Mouse (Mus musculus) MEL (cell line): ENCODE results near the gene Rab12. TPM values are rescaled to one million over a fixed set of nuclear protein-coding genes. Genes with fewer than 3 reads are reported as not detected.

Experiments used
- DNase-seq: peaks from one replicate; pipeline ENCODE4 v3.0.0; 2011; ENCODE audit warnings: low read depth, low spot score
- H3K27ac ChIP-seq: 2 replicates; pipeline ENCODE4 v1.5.1; 2012; ENCODE audit warnings: low read depth, mild to moderate bottlenecking, control low read depth, low read length, moderate library complexity; ENCODE audit not compliant: control insufficient read depth
- H3K27me3 ChIP-seq, 2 experiments: fragments of 150-350 bp in 1 of 2; sonication (generic) in 1 of 2; 2 replicates each; pipeline ENCODE4 v1.6.1; 2012; ENCODE audit warnings: low read length in 2 of 2, mild to moderate bottlenecking in 2 of 2, improper control_type of control experiment in 1 of 2, moderate library complexity in 1 of 2; ENCODE audit not compliant: insufficient read depth in 2 of 2, control insufficient read depth in 1 of 2
- H3K36me3 ChIP-seq, 2 experiments: 2 replicates each; pipeline ENCODE4 v1.6.1; 2012 to 2014; ENCODE audit warnings: low read length in 2 of 2, improper control_type of control experiment in 1 of 2, inconsistent platforms in 1 of 2, mild to moderate bottlenecking in 1 of 2; ENCODE audit not compliant: insufficient read depth in 2 of 2, control insufficient read depth in 1 of 2
- H3K4me1 ChIP-seq, 2 experiments: fragments of 150-350 bp in 1 of 2; sonication (generic) in 1 of 2; 2 replicates each; pipeline ENCODE4 v1.6.1; 2012; ENCODE audit warnings: low read length in 2 of 2, improper control_type of control experiment in 1 of 2, mild to moderate bottlenecking in 1 of 2; ENCODE audit not compliant: insufficient read depth in 2 of 2, control insufficient read depth in 1 of 2
- H3K4me3 ChIP-seq, 2 experiments: fragments of 150-350 bp in 1 of 2; sonication (generic) in 1 of 2; 2 replicates each; pipeline ENCODE4 v1.5.1; 2012; ENCODE audit warnings: low read depth in 2 of 2, low read length in 2 of 2, mild to moderate bottlenecking in 2 of 2, moderate library complexity in 2 of 2, control low read depth in 1 of 2, improper control_type of control experiment in 1 of 2; ENCODE audit not compliant: control insufficient read depth in 1 of 2, insufficient read depth in 1 of 2
- H3K79me2 ChIP-seq: 2 replicates; pipeline ENCODE4 v1.6.1; 2012; ENCODE audit warnings: mild to moderate bottlenecking, low read length, moderate library complexity; ENCODE audit not compliant: control insufficient read depth, poor library complexity, insufficient read depth
- H3K9ac ChIP-seq: 2 replicates; pipeline ENCODE4 v1.6.1; 2012; ENCODE audit warnings: low read depth, mild to moderate bottlenecking, control low read depth, low read length, moderate library complexity; ENCODE audit not compliant: control insufficient read depth, poor library complexity, severe bottlenecking
- H3K9me3 ChIP-seq: fragments of 150-350 bp; sonication (generic); replicated peaks from 2 replicates; pipeline ENCODE4 v1.6.1; 2012; ENCODE audit warnings: mild to moderate bottlenecking, low read length, improper control_type of control experiment, moderate library complexity; ENCODE audit not compliant: insufficient read depth
- CHD1 ChIP-seq: IDR thresholded peaks from 2 replicates; pipeline ENCODE4 v1.6.1; 2012; ENCODE audit warnings: low read depth, mild to moderate bottlenecking, inconsistent platforms, low read length, improper control_type of control experiment
- CTCF ChIP-seq, 3 experiments: IDR thresholded peaks in 2 of 3; conservative IDR thresholded peaks in 1 of 3; 2 replicates each; pipeline ENCODE4 v1.5.1; 2011 to 2012; ENCODE audit warnings: low read length in 3 of 3, low read depth in 2 of 3, mild to moderate bottlenecking in 2 of 3, improper control_type of control experiment in 1 of 3, inconsistent platforms in 1 of 3, mixed read lengths in 1 of 3, moderate library complexity in 1 of 3; ENCODE audit not compliant: control insufficient read depth in 1 of 3, insufficient read depth in 1 of 3, poor library complexity in 1 of 3, severe bottlenecking in 1 of 3
- GABPA ChIP-seq: IDR thresholded peaks from 2 replicates; pipeline ENCODE4 v1.6.1; 2012; ENCODE audit warnings: low read depth, mild to moderate bottlenecking, inconsistent platforms, low read length, improper control_type of control experiment, moderate library complexity
- HCFC1 ChIP-seq: IDR thresholded peaks from 2 replicates; pipeline ENCODE4 v1.6.1; 2012; ENCODE audit warnings: low read depth, mild to moderate bottlenecking, inconsistent platforms, low read length, improper control_type of control experiment, moderate library complexity
- JUND ChIP-seq: IDR thresholded peaks from 2 replicates; pipeline ENCODE4 v1.6.1; 2011; ENCODE audit warnings: low read depth, mild to moderate bottlenecking, improper control_type of control experiment, low read length
- KAT2A ChIP-seq: conservative IDR thresholded peaks from 2 replicates; pipeline ENCODE4 v1.6.1; 2012; ENCODE audit warnings: low read depth, low read length, improper control_type of control experiment, inconsistent platforms
- MAFK ChIP-seq: IDR thresholded peaks from 2 replicates; pipeline ENCODE4 v1.6.1; 2011; ENCODE audit warnings: low read depth, mild to moderate bottlenecking, low read length, improper control_type of control experiment, borderline replicate concordance
- MAX ChIP-seq: IDR thresholded peaks from 2 replicates; pipeline ENCODE4 v1.6.1; 2011; ENCODE audit warnings: low read length, improper control_type of control experiment
- MEF2A ChIP-seq: IDR thresholded peaks from 2 replicates; pipeline ENCODE4 v1.6.1; 2014; ENCODE audit warnings: low read depth, mild to moderate bottlenecking, inconsistent platforms, low read length, improper control_type of control experiment; ENCODE audit not compliant: poor library complexity, insufficient replicate concordance, severe bottlenecking; ENCODE audit errors: extremely low read depth
- MYB ChIP-seq: IDR thresholded peaks from 2 replicates; pipeline ENCODE4 v1.6.1; 2011; ENCODE audit warnings: mild to moderate bottlenecking, low read depth, low read length, improper control_type of control experiment
- NRF1 ChIP-seq: IDR thresholded peaks from 2 replicates; pipeline ENCODE4 v1.6.1; 2014; ENCODE audit warnings: low read depth, mild to moderate bottlenecking, inconsistent platforms, low read length, improper control_type of control experiment, moderate library complexity; ENCODE audit not compliant: poor library complexity, insufficient read depth, severe bottlenecking
- POLR2A ChIP-seq, 2 experiments: IDR thresholded peaks; 2 replicates each; pipeline ENCODE4 v1.6.1; 2011 to 2012; ENCODE audit warnings: low read length in 2 of 2, mild to moderate bottlenecking in 2 of 2, control low read depth in 1 of 2, improper control_type of control experiment in 1 of 2, low read depth in 1 of 2, moderate library complexity in 1 of 2; ENCODE audit not compliant: control insufficient read depth in 1 of 2, insufficient read depth in 1 of 2, poor library complexity in 1 of 2
- POLR2AphosphoS2 ChIP-seq: IDR thresholded peaks from 2 replicates; pipeline ENCODE4 v1.6.1; 2011; ENCODE audit warnings: low read length, improper control_type of control experiment
- RAD21 ChIP-seq: IDR thresholded peaks from 2 replicates; pipeline ENCODE4 v1.6.1; 2011; ENCODE audit warnings: mild to moderate bottlenecking, low read depth, low read length, improper control_type of control experiment
- SMC3 ChIP-seq: IDR thresholded peaks from 2 replicates; pipeline ENCODE4 v1.6.1; 2011; ENCODE audit warnings: low read depth, low read length, improper control_type of control experiment
- TCF12 ChIP-seq: IDR thresholded peaks from 2 replicates; pipeline ENCODE4 v1.6.1; 2014; ENCODE audit warnings: low read depth, mild to moderate bottlenecking, inconsistent platforms, low read length, improper control_type of control experiment, moderate library complexity
- UBTF ChIP-seq: IDR thresholded peaks from 2 replicates; pipeline ENCODE4 v1.6.1; 2012; ENCODE audit warnings: low read depth, mild to moderate bottlenecking, inconsistent platforms, low read length, improper control_type of control experiment, moderate library complexity, borderline replicate concordance; ENCODE audit not compliant: insufficient read depth
- ZC3H11A ChIP-seq: IDR thresholded peaks from 2 replicates; pipeline ENCODE4 v1.6.1; 2012; ENCODE audit warnings: low read depth, mild to moderate bottlenecking, inconsistent platforms, low read length, improper control_type of control experiment
- ZMIZ1 ChIP-seq: IDR thresholded peaks from 2 replicates; pipeline ENCODE4 v1.6.1; 2012; ENCODE audit warnings: low read depth, mild to moderate bottlenecking, inconsistent platforms, low read length, improper control_type of control experiment, moderate library complexity
- ZNF384 ChIP-seq: IDR thresholded peaks from 2 replicates; pipeline ENCODE4 v1.6.1; 2012; ENCODE audit warnings: low read depth, mild to moderate bottlenecking, inconsistent platforms, low read length, improper control_type of control experiment
- polyA plus RNA-seq, 2 experiments: library from polyadenylated mRNA; stranded (reverse) in 1 of 2; unstranded in 1 of 2; fragments of >175 nt in 1 of 2; fragments of >200 nt in 1 of 2; gene quantifications; 2 replicates each; pipeline versions ENCODE4 v1.2.1 to v1.2.4; 2012; ENCODE audit warnings: low replicate concordance in 2 of 2, low read depth in 1 of 2; ENCODE audit not compliant: insufficient read length in 2 of 2, insufficient read depth in 1 of 2, missing spikeins in 1 of 2
- total RNA-seq: library from RNA; depleted of rRNA; stranded (reverse); fragments of 300-350 nt; gene quantifications from 2 replicates; pipeline ENCODE4 v1.2.3, GENCODE M21; 2012

The Rab12 gene
- total and polyA plus RNA-seq, 3 experiments: 10.7 to 19.0 TPM; not detected in 1

GRCm38 (mm10) chr17:66512202-66512956, 7.2 kb downstream of the Rab12 start:
- TF ChIP-seq HCFC1 (no peak), NRF1 (peak; percentile 49; the same call in 1 of the 2 replicates), ZNF384 (no peak), TCF12 (no peak), POLR2AphosphoS2 (no peak), ZC3H11A (no peak), GABPA (no peak), UBTF (no peak)
- Histone ChIP-seq H3K36me3 (peaks cover 2% of the 10 kb centered on the region in 2 experiments; a peak in 2 of 4 replicates), H3K27ac (no peak overlapping the region), H3K9me3 (no peaks in the 10 kb centered on the region), H3K4me1 (peaks cover 0 to under 1% of the 10 kb centered on the region in 2 experiments; a peak in 1 of 4 replicates), H3K79me2 (peaks cover 9% of the 10 kb centered on the region; the same call in 1 of the 2 replicates), H3K4me3 (no peak overlapping the region), H3K27me3 (no peaks in the 10 kb centered on the region), H3K9ac (no peak overlapping the region)
- no peak for DNase-seq

GRCm38 (mm10) chr17:66510221-66510683, 9.3 kb downstream of the Rab12 start:
- Histone ChIP-seq H3K9me3 (no peaks in the 10 kb centered on the region), H3K79me2 (0 out of 2 replicates have a peak, but pooled peaks cover 1% of the 10 kb centered on the region), H3K27ac (no peak overlapping the region), H3K36me3 (peaks cover 0 to 4% of the 10 kb centered on the region in 2 experiments; a peak in 1 of 4 replicates), H3K27me3 (no peaks in the 10 kb centered on the region), H3K9ac (no peak overlapping the region), H3K4me1 (no peaks in the 10 kb centered on the region), H3K4me3 (no peak overlapping the region)
- TF ChIP-seq TCF12: no peak
- DNase-seq: no peak

GRCm38 (mm10) chr17:66507049-66507954, 12.2 kb downstream of the Rab12 start:
- Histone ChIP-seq H3K4me1 (no peaks in the 10 kb centered on the region), H3K4me3 (no peak overlapping the region), H3K79me2 (0 out of 2 replicates have a peak, but pooled peaks cover 1% of the 10 kb centered on the region), H3K9ac (no peak overlapping the region), H3K27me3 (no peaks in the 10 kb centered on the region), H3K9me3 (no peaks in the 10 kb centered on the region), H3K36me3 (peaks cover 0 to 9% of the 10 kb centered on the region in 2 experiments; a peak in 2 of 4 replicates), H3K27ac (no peak overlapping the region)
- DNase-seq: no peak
- TF ChIP-seq ZMIZ1 (no peak), RAD21 (no peak), CTCF (IDR thresholded peaks at IDR 0.05 in 2 of 3, conservative IDR thresholded peaks at IDR 0.05 in 1 of 3; ENCODE audit: control insufficient read depth in 1 of 3, insufficient read depth in 1 of 3, low read depth in 2 of 3, low read length in 3 of 3, poor library complexity in 1 of 3, severe bottlenecking in 1 of 3) (no peak), MEF2A (no peak), JUND (no peak), MAFK (no peak), POLR2A (IDR thresholded peaks at IDR 0.05; ENCODE audit: control insufficient read depth in 1 of 2, insufficient read depth in 1 of 2, low read depth in 1 of 2, low read length in 2 of 2, poor library complexity in 1 of 2) (no peak), NRF1 (no peak), MYB (no peak), TCF12 (no peak), MAX (no peak), SMC3 (no peak), CHD1 (no peak), KAT2A (no peak)
